Mouse (Mus musculus) intestine, embryonic 15.5 days (tissue): ENCODE measurements around the gene Hcrt. TPM values are rescaled to one million over a fixed set of nuclear protein-coding genes. Genes with fewer than 3 reads are reported as not detected.

Experiments used
- ATAC-seq: fragments of 200-750 bp; cut with Nextera tagmentation; 2 replicates; pipeline ENCODE4 v1.8.0; 2017; ENCODE audit warnings: moderate TSS enrichment, moderate library complexity
- H3K27ac ChIP-seq: fragments of 300-500 bp; sonication (generic); 2 replicates; pipeline ENCODE4 v1.5.1; 2015; ENCODE audit warnings: mild to moderate bottlenecking, inconsistent platforms
- H3K27me3 ChIP-seq: fragments of 300-500 bp; sonication (generic); replicated peaks from 2 replicates; pipeline ENCODE4 v1.6.1; 2015; ENCODE audit warnings: inconsistent platforms
- H3K36me3 ChIP-seq: fragments of 300-500 bp; sonication (generic); 2 replicates; pipeline ENCODE4 v1.6.1; 2015; ENCODE audit warnings: inconsistent platforms
- H3K4me1 ChIP-seq: fragments of 300-500 bp; sonication (generic); replicated peaks from 2 replicates; pipeline ENCODE4 v1.6.1; 2015; ENCODE audit warnings: inconsistent platforms
- H3K4me2 ChIP-seq: fragments of 300-500 bp; sonication (generic); replicated peaks from 2 replicates; pipeline ENCODE4 v1.6.1; 2015; ENCODE audit warnings: mild to moderate bottlenecking, inconsistent platforms
- H3K4me3 ChIP-seq: fragments of 300-500 bp; sonication (generic); replicated peaks from 2 replicates; pipeline ENCODE4 v1.5.1; 2015; ENCODE audit warnings: inconsistent platforms
- H3K9ac ChIP-seq: fragments of 300-500 bp; sonication (generic); 2 replicates; pipeline ENCODE4 v1.6.1; 2015; ENCODE audit warnings: inconsistent platforms
- H3K9me3 ChIP-seq: fragments of 300-500 bp; sonication (generic); 2 replicates; pipeline ENCODE4 v1.6.1; 2016; ENCODE audit warnings: inconsistent platforms
- WGBS: fragments of 180-500 bp; shearing (Covaris S2); methylation state at CpG from one replicate; pipeline ENCODE4 v1.1.7; 2015; 5-methylcytosine and 5-hydroxymethylcytosine counted together
- polyA plus RNA-seq: library from polyadenylated mRNA; unstranded; fragments of >200 nt; fragmentation: Nextera tagmentation; extraction: Ambion mirVana; gene quantifications from 2 replicates; pipeline ENCODE4 v1.2.1, GENCODE M21; 2015

The Hcrt gene
- polyA plus RNA-seq, 1 experiment from 2014 or later: not detected

- H3K36me3 ChIP-seq: peaks cover 26% of the 10 kb centered on the region
- H3K4me1 ChIP-seq: no peaks in the 10 kb centered on the region
- no peak overlapping the region for H3K4me2 ChIP-seq
- no peak overlapping the region for H3K4me3 ChIP-seq
- 92% methylated on average over 2 of the region's 2 CpGs for WGBS
- no peaks in the 10 kb centered on the region for H3K9me3 ChIP-seq
- ATAC-seq: no peak
- no peak overlapping the region for H3K9ac ChIP-seq
- H3K27me3 ChIP-seq: no peaks in the 10 kb centered on the region
- H3K27ac ChIP-seq: no peak overlapping the region
These were observed 23.0 kb upstream of the Hcrt start for GRCm38 (mm10) chr11:100785774-100786173.

GRCm38 (mm10) chr11:100784286-100784685 is 21.6 kb upstream of the Hcrt start:
- H3K4me3 ChIP-seq: no peak overlapping the region
- no peak overlapping the region for H3K9ac ChIP-seq
- WGBS: 86% methylated on average over 8 of the region's 8 CpGs
- ATAC-seq: no peak
- H3K9me3 ChIP-seq: no peaks in the 10 kb centered on the region
- H3K36me3 ChIP-seq: peaks cover 23% of the 10 kb centered on the region
- no peak overlapping the region for H3K4me2 ChIP-seq
- no peaks in the 10 kb centered on the region for H3K4me1 ChIP-seq
- H3K27ac ChIP-seq: no peak overlapping the region
- H3K27me3 ChIP-seq: no peaks in the 10 kb centered on the region

- H3K4me3 ChIP-seq: no peak overlapping the region
- H3K36me3 ChIP-seq: peaks cover 21% of the 10 kb centered on the region
- H3K9ac ChIP-seq: no peak overlapping the region
- no peak overlapping the region for H3K27ac ChIP-seq
- ATAC-seq: no peak
- no peaks in the 10 kb centered on the region for H3K4me1 ChIP-seq
- no peak overlapping the region for H3K4me2 ChIP-seq
- WGBS: 89% methylated on average over 13 of the region's 13 CpGs
- H3K9me3 ChIP-seq: no peaks in the 10 kb centered on the region
- no peaks in the 10 kb centered on the region for H3K27me3 ChIP-seq
These were observed 19.8 kb upstream of the Hcrt start for GRCm38 (mm10) chr11:100782568-100782967.

- WGBS: 88% methylated on average over 15 of the region's 15 CpGs
These were observed 19.2 kb upstream of the Hcrt start for GRCm38 (mm10) chr11:100781763-100782475.

GRCm38 (mm10) chr11:100780247-100780646 is 17.5 kb upstream of the Hcrt start:
- no peak for ATAC-seq
- H3K27me3 ChIP-seq: no peaks in the 10 kb centered on the region
- H3K27ac ChIP-seq: no peak overlapping the region
- H3K36me3 ChIP-seq: peaks cover 18% of the 10 kb centered on the region
- no peak overlapping the region for H3K4me3 ChIP-seq
- no peaks in the 10 kb centered on the region for H3K9me3 ChIP-seq
- H3K4me2 ChIP-seq: no peak overlapping the region
- 81% methylated on average over 8 of the region's 8 CpGs for WGBS
- H3K4me1 ChIP-seq: no peaks in the 10 kb centered on the region
- H3K9ac ChIP-seq: no peak overlapping the region

More at GRCm38 (mm10) chr11:100781763-100782475, 19.2 kb upstream of the Hcrt start:
- Histone ChIP-seq H3K4me1 (no peaks in the 10 kb centered on the region), H3K4me2 (no peak overlapping the region), H3K27me3 (no peaks in the 10 kb centered on the region), H3K4me3 (no peak overlapping the region), H3K36me3 (peaks cover 21% of the 10 kb centered on the region), H3K9me3 (no peaks in the 10 kb centered on the region), H3K9ac (no peak overlapping the region), H3K27ac (no peak overlapping the region)
- ATAC-seq: no peak

- no peaks in the 10 kb centered on the region for H3K9me3 ChIP-seq
- no peak overlapping the region for H3K9ac ChIP-seq
- ATAC-seq: no peak
- H3K4me3 ChIP-seq: no peak overlapping the region
- no peaks in the 10 kb centered on the region for H3K4me1 ChIP-seq
- no peak overlapping the region for H3K27ac ChIP-seq
- H3K4me2 ChIP-seq: no peak overlapping the region
- H3K27me3 ChIP-seq: no peaks in the 10 kb centered on the region
- WGBS: 70% methylated on average over 3 of the region's 3 CpGs
- peaks cover 13% of the 10 kb centered on the region for H3K36me3 ChIP-seq
These were observed 15.3 kb upstream of the Hcrt start for GRCm38 (mm10) chr11:100778069-100778468.

GRCm38 (mm10) chr11:100775921-100776320 is 13.2 kb upstream of the Hcrt start:
- Histone ChIP-seq H3K27me3 (no peaks in the 10 kb centered on the region), H3K4me2 (no peak overlapping the region), H3K4me3 (no peak overlapping the region), H3K4me1 (0 out of 2 replicates have a peak, but pooled peaks cover 3% of the 10 kb centered on the region), H3K9me3 (no peaks in the 10 kb centered on the region), H3K9ac (no peak overlapping the region), H3K27ac (no peak overlapping the region), H3K36me3 (no peaks in the 10 kb centered on the region)
- no peak for ATAC-seq
- 80% methylated on average over 10 of the region's 10 CpGs for WGBS

- H3K27ac ChIP-seq: no peak overlapping the region
- H3K4me2 ChIP-seq: no peak overlapping the region
- 75% methylated on average over 4 of the region's 4 CpGs for WGBS
These were observed 11.5 kb upstream of the Hcrt start for GRCm38 (mm10) chr11:100774261-100774660.

GRCm38 (mm10) chr11:100770646-100771408 is 8.1 kb upstream of the Hcrt start, which contains the start of gene Ghdc:
Ghdc (minus strand) TSS chr11:100770957.
- Histone ChIP-seq H3K4me3 (peak within 1 kb of the TSS; percentile 57), H3K9me3 (no peaks in the 10 kb centered on the region), H3K9ac (peak within 1 kb of the TSS; percentile 54), H3K27me3 (no peaks in the 10 kb centered on the region), H3K4me1 (peaks cover 9% of the 10 kb centered on the region), H3K36me3 (no peaks in the 10 kb centered on the region), H3K27ac (peak within 1 kb of the TSS; percentile 25; the same call in 1 of the 2 replicates), H3K4me2 (peak within 1 kb of the TSS; percentile 71)
- WGBS: 13% methylated on average over 17 of the region's 17 CpGs
- peak; percentile 83 for ATAC-seq

More at GRCm38 (mm10) chr11:100774261-100774660, 11.5 kb upstream of the Hcrt start:
- Histone ChIP-seq H3K36me3 (no peaks in the 10 kb centered on the region), H3K9ac (no peak overlapping the region), H3K4me3 (no peak overlapping the region), H3K4me1 (peaks cover 9% of the 10 kb centered on the region), H3K27me3 (no peaks in the 10 kb centered on the region), H3K9me3 (no peaks in the 10 kb centered on the region)
- no peak for ATAC-seq

- Histone ChIP-seq H3K9me3 (no peaks in the 10 kb centered on the region), H3K9ac (peak overlapping the region; percentile 37), H3K27me3 (no peaks in the 10 kb centered on the region), H3K4me2 (peak overlapping the region; percentile 71), H3K27ac (no peak overlapping the region), H3K4me1 (peaks cover 9% of the 10 kb centered on the region), H3K36me3 (no peaks in the 10 kb centered on the region), H3K4me3 (peak overlapping the region; percentile 57)
- 59% methylated on average over 6 of the region's 6 CpGs for WGBS
- ATAC-seq: 0 out of 2 replicates have a peak, but pooled peaks have one; percentile 15
These were observed 7.2 kb upstream of the Hcrt start for GRCm38 (mm10) chr11:100769980-100770379.

GRCm38 (mm10) chr11:100767871-100768270 is 5.1 kb upstream of the Hcrt start:
- H3K4me3 ChIP-seq: no peak overlapping the region
- ATAC-seq: no peak
- H3K4me1 ChIP-seq: peaks cover 9% of the 10 kb centered on the region
- WGBS: 85% methylated on average over 5 of the region's 5 CpGs
- H3K27me3 ChIP-seq: peaks cover 3% of the 10 kb centered on the region; the same call in 1 of the 2 replicates
- no peak overlapping the region for H3K4me2 ChIP-seq
- no peaks in the 10 kb centered on the region for H3K36me3 ChIP-seq
- no peaks in the 10 kb centered on the region for H3K9me3 ChIP-seq
- no peak overlapping the region for H3K27ac ChIP-seq
- no peak overlapping the region for H3K9ac ChIP-seq

- no peak for ATAC-seq
- WGBS: 83% methylated on average over 9 of the region's 9 CpGs
These were observed 4.0 kb upstream of the Hcrt start for GRCm38 (mm10) chr11:100766726-100767125.

More at GRCm38 (mm10) chr11:100766726-100767125, 4.0 kb upstream of the Hcrt start:
- H3K4me3 ChIP-seq: no peak overlapping the region
- no peak overlapping the region for H3K27ac ChIP-seq
- H3K4me2 ChIP-seq: no peak overlapping the region
- H3K9ac ChIP-seq: no peak overlapping the region
- H3K9me3 ChIP-seq: no peaks in the 10 kb centered on the region
- H3K27me3 ChIP-seq: peaks cover 10% of the 10 kb centered on the region
- peaks cover 12% of the 10 kb centered on the region for H3K4me1 ChIP-seq
- H3K36me3 ChIP-seq: no peaks in the 10 kb centered on the region
